Mouse (Mus musculus): ENCODE measurements around the gene Ccdc170.
"Not testable (repeated sequence)": the region's sequence is repeated elsewhere in the genome, so short reads cannot be mapped to it uniquely, and the experiment has no call there.

Ccdc170 gene

GRCm38 (mm10) chr10:4598916-4599315 lies 116.6 kb downstream of the Ccdc170 start:
- DNase-seq (ENCODE audit: low read depth, low spot score) = no peak

GRCm38 (mm10) chr10:4599591-4599990 lies 117.3 kb downstream of the Ccdc170 start:
- DNase-seq (ENCODE audit: low read depth, low spot score) = no peak

DNA sequence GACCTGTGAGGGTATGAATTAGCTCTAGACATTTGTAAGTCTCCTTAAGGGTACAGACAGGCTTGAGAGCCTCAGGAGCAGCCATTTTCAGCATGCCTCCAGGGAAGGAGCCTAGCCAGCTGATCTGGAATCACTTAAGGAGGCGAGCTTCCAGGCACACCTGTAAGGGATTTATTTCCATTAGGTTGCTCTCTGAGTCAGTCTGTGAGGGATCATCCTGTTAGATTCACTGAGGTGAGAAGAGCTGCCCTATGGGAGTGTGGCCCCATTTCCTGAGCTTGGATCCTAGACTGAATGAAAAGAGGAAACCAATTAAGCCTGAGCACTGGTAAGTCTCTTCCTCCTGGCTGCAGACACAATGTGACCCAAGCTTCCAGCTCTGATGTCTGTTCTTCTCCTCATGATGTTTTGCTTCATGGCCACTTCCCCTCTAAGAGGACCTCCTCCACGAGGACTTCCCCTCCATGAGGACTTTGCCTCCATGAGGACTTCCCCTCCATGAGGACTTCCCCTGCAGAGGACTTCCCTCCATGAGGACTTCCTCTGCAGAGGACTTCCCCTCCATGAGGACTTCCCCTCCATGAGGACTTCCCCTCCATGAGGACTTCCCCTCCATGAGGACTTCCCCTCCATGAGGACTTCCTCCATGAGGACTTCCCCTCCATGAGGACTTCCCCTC lies 118.6 kb downstream of the Ccdc170 start:
- no peak for DNase-seq (ENCODE audit: low read depth, low spot score)

GRCm38 (mm10) chr10:4601612-4602011 lies 119.3 kb downstream of the Ccdc170 start:
- not testable (repeated sequence) for DNase-seq (ENCODE audit: low read depth, low spot score)

GRCm38 (mm10) chr10:4602466-4602865 lies 120.2 kb downstream of the Ccdc170 start:
- DNase-seq (ENCODE audit: low read depth, low spot score) = no peak

GRCm38 (mm10) chr10:4604527-4605209 lies 122.4 kb downstream of the Ccdc170 start:
- DNase-seq (ENCODE audit: low read depth, low spot score) = no peak

DNA sequence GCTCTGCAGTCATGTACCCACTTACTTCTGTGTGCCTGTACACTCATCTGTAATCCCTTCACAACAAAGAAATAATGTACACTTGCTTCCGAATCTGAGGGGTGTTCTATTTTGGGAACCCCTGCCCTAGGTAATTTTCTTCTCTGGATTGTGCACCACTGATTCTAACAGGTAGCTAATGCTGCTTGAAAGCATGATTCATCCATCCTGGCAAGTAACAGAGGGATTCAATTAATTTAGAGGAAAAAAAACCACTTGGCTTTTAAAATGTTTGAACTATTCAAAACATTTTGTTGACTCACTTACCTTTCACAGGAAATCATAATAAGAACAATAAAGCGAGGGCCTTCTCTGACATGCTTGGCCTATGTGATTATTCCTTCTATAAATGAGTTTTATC lies 127.9 kb downstream of the Ccdc170 start:
- no peak for DNase-seq (ENCODE audit: low read depth, low spot score)

- DNase-seq (ENCODE audit: low read depth, low spot score) = no peak
These were observed 129.3 kb downstream of the Ccdc170 start, which contains the start of gene Esr1 for GRCm38 (mm10) chr10:4611386-4612155. Esr1 (plus strand) TSS chr10:4611593.
